Mouse (Mus musculus): ENCODE results near the gene Car5b.

- TF ChIP-seq CTCF (IDR thresholded peaks at IDR 0.05) (no peak), EP300 (IDR thresholded peaks at IDR 0.05) (no peak)
Measured at GRCm38 (mm10) chrX:163938587-163938986, 89.2 kb downstream of the Car5b start.
